8 mouse cellular contexts compared by ENCODE assay signal in genomic region chr7:118115533-118115876, GRCm38 (mm10). TPM values are rescaled to one million over a fixed set of nuclear protein-coding genes. Genes with fewer than 3 reads are reported as not detected.
A peak's percentile ranks its signal among the peaks of the same experiment; 100 is the strongest.
DNase-seq lines count a peak whose midpoint lies in the region; ATAC-seq and TF ChIP-seq lines count a peak whose summit lies in the region.

No protein-coding gene starts in this region.

- WGBS in liver, adult 2 months: under 1% methylated on average over 20 of the region's 20 CpGs
- under 1% methylated on average over 20 of the region's 20 CpGs for WGBS in embryonic facial prominence, embryonic 15.5 days
- under 1% methylated on average over 20 of the region's 20 CpGs for WGBS in intestine, postnatal 0 days
- 1% methylated on average over 20 of the region's 20 CpGs for WGBS in neural tube, embryonic 15.5 days

- peaks cover 61% of the 10 kb centered on the region for H3K36me3 ChIP-seq in liver, adult 2 months (ENCODE audit: control insufficient read depth, insufficient read depth, low read length)
- peaks cover 59% of the 10 kb centered on the region for H3K36me3 ChIP-seq in embryonic facial prominence, embryonic 15.5 days
- peaks cover 51% of the 10 kb centered on the region for H3K36me3 ChIP-seq in intestine, postnatal 0 days (ENCODE audit: control insufficient read depth, insufficient read depth)
- peaks cover 68% of the 10 kb centered on the region for H3K36me3 ChIP-seq in neural tube, embryonic 15.5 days

- no peak for TF ChIP-seq CTCF in liver, adult 2 months (IDR thresholded peaks at IDR 0.05; ENCODE audit: low read depth, low read length)
- no peak for TF ChIP-seq CTCF in intestine, postnatal 0 days (IDR thresholded peaks at IDR 0.05; ENCODE audit: low read depth)

- H3K9me3 ChIP-seq in embryonic facial prominence, embryonic 15.5 days (replicated peaks): no peaks in the 10 kb centered on the region
- H3K9me3 ChIP-seq in intestine, postnatal 0 days (ENCODE audit: control insufficient read depth): no peaks in the 10 kb centered on the region
- H3K9me3 ChIP-seq in neural tube, embryonic 15.5 days (replicated peaks): no peaks in the 10 kb centered on the region

- ATAC-seq in embryonic facial prominence, embryonic 15.5 days (ENCODE audit: insufficient number of reproducible peaks, low FRiP score, low TSS enrichment, low read depth): peak; percentile 67
- ATAC-seq in intestine, postnatal 0 days: peak; percentile 31; the same call in 1 of the 2 replicates
- ATAC-seq in neural tube, embryonic 15.5 days (ENCODE audit: low FRiP score): peak; percentile 68

- H3K79me2 ChIP-seq in liver, adult 2 months (ENCODE audit: control insufficient read depth, insufficient read depth, low read length): peaks cover 10% of the 10 kb centered on the region

- peak overlapping the region; percentile 82 for H3K9ac ChIP-seq in liver, adult 2 months (ENCODE audit: low read depth, low read length)
- H3K9ac ChIP-seq in embryonic facial prominence, embryonic 15.5 days: peak overlapping the region; percentile 96
- peak overlapping the region; percentile 97 for H3K9ac ChIP-seq in intestine, postnatal 0 days (ENCODE audit: low read depth, low read length)
- H3K9ac ChIP-seq in neural tube, embryonic 15.5 days (replicated peaks): peak overlapping the region; percentile 92

- H3K4me3 ChIP-seq in liver, adult 2 months (ENCODE audit: insufficient read depth, low read depth, low read length): peak overlapping the region; percentile 69
- peak overlapping the region; percentile 96 for H3K4me3 ChIP-seq in embryonic facial prominence, embryonic 15.5 days (replicated peaks)
- peak overlapping the region; percentile 84 for H3K4me3 ChIP-seq in intestine, postnatal 0 days (ENCODE audit: low read depth, low read length)
- H3K4me3 ChIP-seq in neural tube, embryonic 15.5 days (replicated peaks): peak overlapping the region; percentile 85

- peak overlapping the region; percentile 50 for H3K27ac ChIP-seq in liver, adult 2 months (replicated peaks; ENCODE audit: insufficient read depth, low read depth, low read length)
- H3K27ac ChIP-seq in embryonic facial prominence, embryonic 15.5 days (replicated peaks): peak overlapping the region; percentile 94
- peak overlapping the region; percentile 80 for H3K27ac ChIP-seq in intestine, postnatal 0 days (ENCODE audit: low read depth, low read length)
- peak overlapping the region; percentile 90 for H3K27ac ChIP-seq in neural tube, embryonic 15.5 days (replicated peaks)

- TF ChIP-seq POLR2A in liver, adult 2 months (IDR thresholded peaks at IDR 0.05; ENCODE audit: extremely low read depth, insufficient read depth, low read length): no peak

- DNase-seq in liver, adult 2 months (ENCODE audit: extremely low read depth, low read depth, low spot score): no peak
- no peak for DNase-seq in liver
- no peak for DNase-seq in urinary bladder, postnatal 14 days (ENCODE audit: low spot score)
- no peak for DNase-seq in left cerebral cortex, adult 11 months (ENCODE audit: low spot score)
- no peak for DNase-seq in ovary, adult 18-20 months (ENCODE audit: low spot score)

- H3K4me2 ChIP-seq in embryonic facial prominence, embryonic 15.5 days (replicated peaks): peak overlapping the region; percentile 70
- peak overlapping the region; percentile 70 for H3K4me2 ChIP-seq in intestine, postnatal 0 days (replicated peaks; ENCODE audit: low read depth)
- H3K4me2 ChIP-seq in neural tube, embryonic 15.5 days: peak overlapping the region; percentile 88

- H3K4me1 ChIP-seq in liver, adult 2 months (ENCODE audit: control insufficient read depth, insufficient read depth, low read length): peaks cover 16% of the 10 kb centered on the region
- H3K4me1 ChIP-seq in embryonic facial prominence, embryonic 15.5 days: peaks cover 37% of the 10 kb centered on the region
- peaks cover 6% of the 10 kb centered on the region; the same call in 1 of the 2 replicates for H3K4me1 ChIP-seq in intestine, postnatal 0 days (replicated peaks; ENCODE audit: control insufficient read depth, insufficient read depth, low read length)
- peaks cover 52% of the 10 kb centered on the region for H3K4me1 ChIP-seq in neural tube, embryonic 15.5 days

- no peaks in the 10 kb centered on the region for H3K27me3 ChIP-seq in liver, adult 2 months (ENCODE audit: control insufficient read depth, insufficient read depth, low read length)
- H3K27me3 ChIP-seq in embryonic facial prominence, embryonic 15.5 days: no peaks in the 10 kb centered on the region
- no peaks in the 10 kb centered on the region for H3K27me3 ChIP-seq in intestine, postnatal 0 days (replicated peaks; ENCODE audit: control insufficient read depth, insufficient read depth, low read length)
- H3K27me3 ChIP-seq in neural tube, embryonic 15.5 days (replicated peaks): no peaks in the 10 kb centered on the region

RNA-seq across cellular contexts. Expression of gene Rps15a, which starts 0.5 kb away (rescaled TPM):
- total RNA-seq in liver, adult 2 months (2014; rRNA removed): 651 and 681 TPM in 2 replicates
- polyA plus RNA-seq in liver, adult 2 months (2012; rRNA removed): 154 and 207 TPM in 2 replicates
- polyA plus RNA-seq in embryonic facial prominence, embryonic 15.5 days (2015; fragmentation: Nextera tagmentation; extraction: Ambion mirVana): 775 and 795 TPM in 2 replicates
- polyA plus RNA-seq in intestine, postnatal 0 days (2015; fragmentation: Nextera tagmentation; extraction: Ambion mirVana): 433 and 466 TPM in 2 replicates
- 410 and 450 TPM in 2 replicates for polyA plus RNA-seq in neural tube, embryonic 15.5 days (2015; fragmentation: Nextera tagmentation; extraction: Ambion mirVana)

RNA-seq across cellular contexts. Expression of gene Arl6ip1, which starts 14.0 kb away (rescaled TPM):
- 138 and 143 TPM in 2 replicates for total RNA-seq in liver, adult 2 months (2014; rRNA removed)
- 75.4 and 97.8 TPM in 2 replicates for polyA plus RNA-seq in liver, adult 2 months (2012; rRNA removed)
- 408 and 409 TPM in 2 replicates for polyA plus RNA-seq in embryonic facial prominence, embryonic 15.5 days (2015; fragmentation: Nextera tagmentation; extraction: Ambion mirVana)
- 587 and 610 TPM in 2 replicates for polyA plus RNA-seq in intestine, postnatal 0 days (2015; fragmentation: Nextera tagmentation; extraction: Ambion mirVana)
- polyA plus RNA-seq in neural tube, embryonic 15.5 days (2015; fragmentation: Nextera tagmentation; extraction: Ambion mirVana): 500 and 542 TPM in 2 replicates
